Mouse (Mus musculus) liver, embryonic 16.5 days (tissue): Measurements from ENCODE around the gene Lrrc25. TPM values are rescaled to one million over a fixed set of nuclear protein-coding genes. Genes with fewer than 3 reads are reported as not detected.
"Not testable (repeated sequence)": the region's sequence is repeated elsewhere in the genome, so short reads cannot be mapped to it uniquely, and the experiment has no call there.

Source experiments
- ATAC-seq: fragments of 200-750 bp; cut with Nextera tagmentation; 2 replicates; pipeline ENCODE4 v1.8.0; 2017; ENCODE audit warnings: low read depth, mild to moderate bottlenecking, moderate number of reproducible peaks, moderate library complexity
- H3K27ac ChIP-seq: fragments of 300-500 bp; sonication (generic); 2 replicates; pipeline ENCODE4 v1.5.1; 2014; ENCODE audit warnings: mild to moderate bottlenecking, low read length
- H3K27me3 ChIP-seq: fragments of 300-500 bp; sonication (generic); 2 replicates; pipeline ENCODE4 v1.6.1; 2014; ENCODE audit warnings: low read depth, low read length, mixed read lengths; ENCODE audit not compliant: control insufficient read depth, insufficient read depth
- H3K36me3 ChIP-seq: fragments of 300-500 bp; sonication (generic); 2 replicates; pipeline ENCODE4 v1.6.1; 2014; ENCODE audit warnings: mild to moderate bottlenecking; ENCODE audit not compliant: control insufficient read depth, insufficient read depth
- H3K4me1 ChIP-seq: fragments of 300-500 bp; sonication (generic); 2 replicates; pipeline ENCODE4 v1.6.1; 2014; ENCODE audit warnings: low read depth, low read length, mixed read lengths; ENCODE audit not compliant: control insufficient read depth
- H3K4me2 ChIP-seq: fragments of 300-500 bp; sonication (generic); 2 replicates; pipeline ENCODE4 v1.6.1; 2014; ENCODE audit warnings: low read depth, low read length, mixed read lengths
- H3K4me3 ChIP-seq: fragments of 300-500 bp; sonication (generic); 2 replicates; pipeline ENCODE4 v1.5.1; 2014; ENCODE audit warnings: low read depth, mild to moderate bottlenecking, low read length
- H3K9ac ChIP-seq: fragments of 300-500 bp; sonication (generic); 2 replicates; pipeline ENCODE4 v1.6.1; 2014; ENCODE audit warnings: low read depth, low read length
- H3K9me3 ChIP-seq: fragments of 300-500 bp; sonication (generic); replicated peaks from 2 replicates; pipeline ENCODE4 v1.6.1; 2016; ENCODE audit warnings: low read length; ENCODE audit not compliant: control insufficient read depth
- WGBS: fragments of 180-500 bp; shearing (Covaris S2); extraction: QIAGEN DNeasy Blood & Tissue Kit; methylation state at CpG from one replicate; pipeline ENCODE4 v1.1.7; 2014; ENCODE audit not compliant: insufficient replicate concordance; 5-methylcytosine and 5-hydroxymethylcytosine counted together
- polyA plus RNA-seq: library from polyadenylated mRNA; unstranded; fragments of >200 nt; fragmentation: Nextera tagmentation; extraction: Ambion mirVana; gene quantifications from 2 replicates; pipeline ENCODE4 v1.2.1, GENCODE M21; 2015

Gene Lrrc25
- polyA plus RNA-seq, 1 experiment from 2014 or later, result 7.5 TPM

DNA sequence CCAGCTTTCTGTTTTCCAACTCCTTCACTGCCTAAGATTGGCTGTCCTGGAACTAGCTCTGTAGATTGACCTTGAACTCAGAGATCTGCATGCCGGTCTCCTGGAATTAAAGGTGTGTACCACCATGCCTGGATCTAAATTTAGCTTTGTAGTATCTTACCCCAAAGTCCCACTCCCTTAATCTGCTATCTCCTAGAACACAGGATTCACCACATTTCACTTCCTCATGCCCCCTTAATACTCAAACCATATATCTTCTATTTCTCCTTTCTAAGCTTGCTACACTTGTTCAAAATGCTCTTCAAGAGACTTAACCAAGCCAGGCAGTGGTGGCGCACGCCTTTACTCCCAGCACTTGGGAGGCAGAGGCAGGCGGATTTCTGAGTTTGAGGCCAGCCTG lies 28.0 kb upstream of the Lrrc25 start:
- not testable (repeated sequence) for H3K27me3 ChIP-seq, H3K4me1 ChIP-seq, ATAC-seq, H3K4me3 ChIP-seq, H3K4me2 ChIP-seq, H3K9ac ChIP-seq, H3K27ac ChIP-seq, H3K9me3 ChIP-seq
- H3K36me3 ChIP-seq, result peaks cover 27% of the 10 kb centered on the region
- WGBS, result 74% methylated on average over 4 of the region's 4 CpGs

DNA sequence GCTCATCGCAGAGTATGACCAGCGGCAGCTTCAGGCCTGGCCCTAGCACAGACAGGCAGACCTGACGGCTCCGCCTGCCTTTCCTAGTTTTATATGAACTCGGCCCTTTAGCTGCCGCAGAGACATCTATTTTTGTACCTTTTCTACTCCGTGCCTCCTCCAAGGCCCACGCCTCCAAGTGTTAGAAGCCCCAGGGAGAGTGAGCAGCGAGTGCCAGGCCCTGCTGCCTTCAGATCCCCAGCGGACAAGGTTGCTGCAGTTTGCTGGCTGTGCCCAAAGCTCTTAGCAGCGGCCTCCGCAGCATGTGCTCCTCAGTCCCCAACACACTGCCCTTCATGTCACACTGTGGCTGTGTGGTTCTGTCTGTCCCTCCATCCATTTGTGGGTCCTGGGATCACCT lies 24.4 kb upstream of the Lrrc25 start:
- H3K4me3 ChIP-seq, result no peak overlapping the region
- H3K27me3 ChIP-seq, result no peaks in the 10 kb centered on the region
- H3K9ac ChIP-seq, result no peak overlapping the region
- WGBS, result 91% methylated on average over 12 of the region's 12 CpGs
- no peak overlapping the region for H3K27ac ChIP-seq
- no peak overlapping the region for H3K4me2 ChIP-seq
- peaks cover 32% of the 10 kb centered on the region for H3K4me1 ChIP-seq
- H3K36me3 ChIP-seq, result peaks cover 11% of the 10 kb centered on the region
- H3K9me3 ChIP-seq, result no peaks in the 10 kb centered on the region
- no peak for ATAC-seq

DNA sequence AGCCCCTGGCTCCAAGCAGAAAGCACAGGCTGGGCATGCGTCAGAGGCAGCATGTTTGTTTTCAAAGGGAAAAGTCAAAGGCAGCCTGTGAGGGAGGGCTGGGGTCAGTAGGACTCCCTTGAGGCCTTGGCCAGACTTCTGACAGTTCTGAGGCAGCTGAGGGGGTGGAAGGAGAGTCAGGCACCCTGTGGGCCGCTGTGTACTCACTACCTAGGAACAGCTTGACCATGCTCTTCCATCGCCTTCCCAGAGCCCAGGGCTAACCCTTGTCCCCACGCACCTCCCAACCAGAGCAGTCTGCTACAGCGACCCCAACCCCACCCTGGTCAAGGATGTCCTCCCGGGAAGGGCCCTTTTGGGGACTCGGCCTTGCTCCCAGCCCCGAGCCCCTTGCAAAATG lies 22.8 kb upstream of the Lrrc25 start:
- Histone ChIP-seq H3K9me3 (no peaks in the 10 kb centered on the region), H3K4me1 (peaks cover 36% of the 10 kb centered on the region), H3K4me2 (peak overlapping the region; percentile 100; the same call in 1 of the 2 replicates), H3K4me3 (peak overlapping the region; percentile 69; the same call in 1 of the 2 replicates), H3K27me3 (no peaks in the 10 kb centered on the region), H3K27ac (peak overlapping the region; percentile 63), H3K9ac (no peak overlapping the region), H3K36me3 (peaks cover 11% of the 10 kb centered on the region)
- ATAC-seq, result no peak
- 63% methylated on average over 8 of the region's 8 CpGs for WGBS

DNA sequence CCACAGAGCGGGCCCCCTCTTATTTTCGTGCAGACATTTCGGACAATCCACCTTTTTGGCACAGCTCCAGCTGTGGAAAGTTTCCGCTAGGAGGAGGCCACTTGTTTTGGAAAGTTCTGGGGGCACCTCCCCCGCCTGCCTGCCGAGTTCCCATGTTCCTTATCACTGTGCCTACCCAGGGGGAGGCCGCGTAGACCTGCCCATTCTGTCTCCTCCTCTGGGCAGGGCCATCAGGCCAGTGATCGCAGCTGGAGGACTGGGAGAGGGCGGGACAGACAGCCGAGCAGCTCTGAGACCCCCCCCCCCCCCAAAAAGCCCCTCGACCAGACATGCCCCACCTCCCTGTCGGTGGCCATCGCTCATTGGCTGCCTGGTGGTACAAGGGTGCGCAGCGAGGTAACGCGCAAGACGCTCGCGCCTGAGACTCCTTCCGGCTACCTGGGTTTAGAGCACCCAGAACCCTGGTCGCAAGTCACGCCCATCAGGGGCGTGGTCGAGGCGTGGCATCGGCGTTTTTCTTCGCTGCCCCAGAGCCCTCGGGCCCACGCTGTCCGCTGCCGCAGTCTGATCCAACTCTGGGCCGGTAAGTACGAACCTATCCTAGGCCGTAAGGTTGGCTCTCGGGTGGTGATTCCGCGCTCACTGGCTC lies 21.9 kb upstream of the Lrrc25 start, which contains the start of gene Isyna1:
Gene Isyna1 (plus strand): TSS at position 413 of the 649 bp plus-strand sequence.
- Histone ChIP-seq H3K36me3 (peaks cover 11% of the 10 kb centered on the region), H3K9me3 (no peaks in the 10 kb centered on the region), H3K4me3 (peak within 1 kb of the TSS; percentile 69), H3K9ac (peak within 1 kb of the TSS; percentile 68), H3K4me1 (peaks cover 41% of the 10 kb centered on the region), H3K27me3 (no peaks in the 10 kb centered on the region), H3K4me2 (peak within 1 kb of the TSS; percentile 100), H3K27ac (peak within 1 kb of the TSS; percentile 63)
- under 1% methylated on average over 40 of the region's 40 CpGs for WGBS
- peak; percentile 86 for ATAC-seq

DNA sequence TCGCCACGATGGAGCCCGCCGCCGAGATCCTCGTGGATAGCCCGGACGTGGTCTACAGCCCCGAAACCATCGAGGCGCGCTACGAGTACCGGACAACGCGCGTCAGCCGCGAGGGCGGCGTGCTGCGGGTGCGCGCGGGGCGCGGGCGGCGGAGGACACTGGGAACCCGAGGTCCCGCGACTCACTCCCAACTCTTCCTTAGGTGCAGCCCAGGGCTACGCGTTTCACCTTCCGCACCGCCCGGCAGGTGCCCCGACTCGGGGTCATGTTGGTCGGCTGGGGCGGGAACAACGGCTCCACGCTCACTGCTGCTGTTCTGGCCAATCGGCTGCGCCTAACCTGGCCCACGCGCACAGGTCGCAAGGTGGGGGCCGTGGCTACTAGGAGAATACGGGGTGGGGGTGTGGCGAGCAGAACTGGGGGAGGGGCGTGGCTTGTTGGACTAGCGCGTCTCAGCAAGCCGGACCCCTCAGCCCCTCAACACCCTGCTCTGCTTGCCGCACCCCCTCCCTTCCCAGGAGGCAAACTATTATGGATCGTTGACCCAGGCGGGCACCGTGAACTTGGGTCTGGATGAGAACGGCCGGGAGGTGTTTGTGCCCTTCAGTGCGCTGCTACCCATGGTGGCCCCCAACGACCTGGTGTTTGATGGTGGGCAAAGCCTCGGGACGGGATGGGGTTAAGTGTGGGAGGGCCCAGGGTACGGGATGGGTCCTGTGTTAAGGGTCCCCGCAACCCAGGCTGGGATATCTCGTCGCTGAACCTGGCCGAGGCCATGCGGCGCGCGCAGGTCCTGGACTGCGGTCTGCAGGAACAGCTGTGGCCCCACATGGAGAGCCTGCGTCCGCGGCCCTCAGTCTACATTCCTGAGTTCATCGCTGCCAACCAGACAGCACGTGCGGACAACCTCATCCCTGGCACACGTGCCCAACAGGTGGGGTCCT lies 21.1 kb upstream of the Lrrc25 start:
- Histone ChIP-seq H3K4me1 (peaks cover 41% of the 10 kb centered on the region), H3K4me2 (peak overlapping the region; percentile 100), H3K9me3 (no peaks in the 10 kb centered on the region), H3K27me3 (no peaks in the 10 kb centered on the region), H3K9ac (peak overlapping the region; percentile 68), H3K36me3 (peaks cover 11% of the 10 kb centered on the region), H3K27ac (peak overlapping the region; percentile 63), H3K4me3 (peak overlapping the region; percentile 69)
- ATAC-seq, result peak; percentile 5
- 9% methylated on average over 82 of the region's 82 CpGs for WGBS

DNA sequence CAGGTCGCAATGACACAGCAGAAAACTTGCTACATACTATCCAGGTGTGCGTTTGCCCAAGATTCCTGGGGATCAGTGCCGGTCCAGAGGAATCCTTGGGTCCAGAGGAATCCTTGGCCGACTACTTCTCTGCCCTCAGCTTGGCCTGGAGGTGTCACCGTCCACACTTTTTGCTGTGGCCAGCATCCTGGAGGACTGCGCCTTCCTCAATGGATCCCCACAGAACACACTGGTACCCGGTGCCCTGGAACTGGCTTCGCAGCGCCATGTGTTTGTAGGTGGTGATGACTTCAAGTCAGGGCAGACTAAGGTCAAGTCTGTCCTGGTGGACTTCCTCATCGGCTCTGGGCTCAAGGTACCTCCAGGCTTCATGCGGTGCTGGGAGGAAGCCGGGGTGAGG lies 20.1 kb upstream of the Lrrc25 start:
- H3K36me3 ChIP-seq, result peaks cover 7% of the 10 kb centered on the region

DNA sequence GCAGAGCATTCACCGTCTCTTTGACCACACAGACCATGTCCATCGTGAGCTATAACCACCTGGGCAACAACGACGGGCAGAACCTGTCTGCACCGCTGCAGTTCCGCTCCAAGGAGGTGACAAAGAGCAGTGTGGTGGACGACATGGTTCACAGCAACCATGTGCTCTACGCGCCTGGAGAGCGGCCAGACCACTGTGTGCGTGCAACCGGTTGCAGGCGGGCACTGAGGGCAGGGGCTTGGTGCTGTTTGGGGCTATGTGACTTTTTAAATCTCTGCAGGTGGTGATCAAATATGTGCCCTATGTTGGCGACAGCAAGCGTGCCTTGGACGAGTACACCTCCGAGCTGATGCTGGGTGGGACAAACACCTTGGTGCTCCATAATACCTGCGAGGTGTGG lies 19.7 kb upstream of the Lrrc25 start:
- no peak overlapping the region for H3K27ac ChIP-seq
- H3K4me1 ChIP-seq, result peaks cover 52% of the 10 kb centered on the region
- no peaks in the 10 kb centered on the region for H3K27me3 ChIP-seq
- H3K9me3 ChIP-seq, result no peaks in the 10 kb centered on the region
- H3K9ac ChIP-seq, result no peak overlapping the region
- H3K36me3 ChIP-seq, result peaks cover 7% of the 10 kb centered on the region
- 86% methylated on average over 18 of the region's 18 CpGs for WGBS
- ATAC-seq, result no peak
- H3K4me3 ChIP-seq, result no peak overlapping the region
- no peak overlapping the region for H3K4me2 ChIP-seq

More for the DNA sequence above, 20.1 kb upstream of the Lrrc25 start:
- Histone ChIP-seq H3K9ac (no peak overlapping the region), H3K4me1 (peaks cover 48% of the 10 kb centered on the region), H3K4me2 (no peak overlapping the region), H3K4me3 (no peak overlapping the region), H3K27ac (no peak overlapping the region), H3K27me3 (no peaks in the 10 kb centered on the region), H3K9me3 (no peaks in the 10 kb centered on the region)
- ATAC-seq, result no peak
- 85% methylated on average over 12 of the region's 12 CpGs for WGBS

DNA sequence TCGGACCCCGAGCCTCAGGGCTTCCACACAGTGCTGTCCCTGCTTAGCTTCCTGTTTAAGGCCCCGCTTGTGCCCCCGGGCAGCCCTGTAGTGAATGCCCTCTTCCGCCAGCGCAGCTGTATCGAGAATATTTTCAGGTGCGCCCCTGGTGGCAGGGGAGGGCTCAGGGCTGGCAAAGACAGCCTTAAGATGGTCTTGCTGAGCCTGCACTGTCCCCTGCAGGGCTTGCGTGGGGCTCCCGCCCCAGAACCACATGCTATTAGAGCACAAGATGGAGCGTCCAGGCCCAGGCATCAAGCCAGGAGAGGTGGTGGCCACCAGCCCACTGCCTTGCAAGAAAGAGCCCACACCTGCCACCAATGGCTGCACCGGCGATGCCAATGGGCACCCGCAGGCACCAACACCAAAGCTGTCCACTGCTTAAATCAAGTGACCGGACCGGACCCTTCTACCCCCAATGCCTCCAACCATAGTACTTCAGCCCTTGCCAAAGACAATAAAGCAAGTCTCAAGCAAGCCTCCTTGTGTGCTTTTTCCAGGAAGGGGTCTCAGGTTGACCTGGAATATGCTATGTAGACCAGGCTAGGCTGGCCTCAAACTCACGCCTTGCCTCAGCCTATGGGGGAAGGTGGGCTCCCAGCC lies 19.1 kb upstream of the Lrrc25 start:
- H3K4me2 ChIP-seq, result no peak overlapping the region
- ATAC-seq, result no peak
- H3K27ac ChIP-seq, result no peak overlapping the region
- H3K4me3 ChIP-seq, result no peak overlapping the region
- no peak overlapping the region for H3K9ac ChIP-seq
- no peaks in the 10 kb centered on the region for H3K27me3 ChIP-seq
- peaks cover 58% of the 10 kb centered on the region for H3K4me1 ChIP-seq
- 80% methylated on average over 17 of the region's 17 CpGs for WGBS
- H3K36me3 ChIP-seq, result peaks cover under 1% of the 10 kb centered on the region; the same call in 1 of the 2 replicates
- H3K9me3 ChIP-seq, result no peaks in the 10 kb centered on the region; the same call in 1 of the 2 replicates
